Mouse (Mus musculus) thymus, postnatal 4 days (tissue): ENCODE measurements around the gene Anxa6.
A peak's percentile ranks its signal among the peaks of the same experiment; 100 is the strongest.

ENCODE experiments used
- DNase-seq: peaks from one replicate; pipeline ENCODE4 v3.0.0; 2021

The Anxa6 gene

GRCm38 (mm10) chr11:55033040-55033660 lies at the start of gene Anxa6:
TSS of gene Anxa6 (minus strand) at chr11:55033445.
- DNase-seq = peak; percentile 88

- DNase-seq = no peak
These were observed 48.0 kb upstream of the Anxa6 start for GRCm38 (mm10) chr11:55081206-55081605.

GRCm38 (mm10) chr11:55079180-55079579 lies 45.9 kb upstream of the Anxa6 start:
- DNase-seq = no peak

- peak; percentile 40 for DNase-seq
These were observed 45.3 kb upstream of the Anxa6 start for GRCm38 (mm10) chr11:55078502-55078901.

GRCm38 (mm10) chr11:55077331-55078231 lies 44.3 kb upstream of the Anxa6 start, which contains the start of gene Ccdc69:
TSS of gene Ccdc69 (minus strand) at chr11:55078131.
- peak; percentile 84 for DNase-seq

- no peak for DNase-seq
These were observed 43.0 kb upstream of the Anxa6 start for GRCm38 (mm10) chr11:55076234-55076633.

- DNase-seq = no peak
These were observed 42.4 kb upstream of the Anxa6 start for GRCm38 (mm10) chr11:55075602-55076001.

- no peak for DNase-seq
These were observed 39.9 kb upstream of the Anxa6 start for GRCm38 (mm10) chr11:55073191-55073590.

- peak; percentile 56 for DNase-seq
These were observed 39.2 kb upstream of the Anxa6 start for GRCm38 (mm10) chr11:55072467-55072866.

GRCm38 (mm10) chr11:55071344-55071743 lies 38.1 kb upstream of the Anxa6 start:
- no peak for DNase-seq

- DNase-seq = no peak
These were observed 35.8 kb upstream of the Anxa6 start for GRCm38 (mm10) chr11:55069023-55069422.

GRCm38 (mm10) chr11:55066921-55067320 lies 33.7 kb upstream of the Anxa6 start:
- DNase-seq = no peak

- no peak for DNase-seq
These were observed 29.6 kb upstream of the Anxa6 start for GRCm38 (mm10) chr11:55062856-55063255.

- no peak for DNase-seq
These were observed 27.6 kb upstream of the Anxa6 start for GRCm38 (mm10) chr11:55060802-55061201.

GRCm38 (mm10) chr11:55057511-55057910 lies 24.3 kb upstream of the Anxa6 start:
- DNase-seq = no peak

GRCm38 (mm10) chr11:55050837-55051510 lies 17.7 kb upstream of the Anxa6 start:
- DNase-seq = no peak

GRCm38 (mm10) chr11:55046600-55046999 lies 13.4 kb upstream of the Anxa6 start:
- DNase-seq = peak; percentile 86

GRCm38 (mm10) chr11:55041348-55041747 lies 8.1 kb upstream of the Anxa6 start:
- peak; percentile 61 for DNase-seq

- DNase-seq = peak; percentile 91
These were observed 6.3 kb upstream of the Anxa6 start for GRCm38 (mm10) chr11:55039591-55039990.

GRCm38 (mm10) chr11:55036601-55037000 lies 3.4 kb upstream of the Anxa6 start:
- no peak for DNase-seq

GRCm38 (mm10) chr11:55032286-55032685 lies 959 bp downstream of the Anxa6 start:
- no peak for DNase-seq

GRCm38 (mm10) chr11:55031991-55032280 lies 1.3 kb downstream of the Anxa6 start:
- no peak for DNase-seq

GRCm38 (mm10) chr11:55031211-55031990 lies 1.8 kb downstream of the Anxa6 start:
- peak; percentile 22 for DNase-seq
